Mouse (Mus musculus): ENCODE data around the gene Hsf3. TPM values are rescaled to one million over a fixed set of nuclear protein-coding genes. Genes with fewer than 3 reads are reported as not detected.
A peak's percentile ranks its signal among the peaks of the same experiment; 100 is the strongest.
"Not testable (repeated sequence)": the region's sequence is repeated elsewhere in the genome, so short reads cannot be mapped to it uniquely, and the experiment has no call there.

The Hsf3 gene
- polyA plus RNA-seq (2016; fragmentation: Nextera tagmentation; extraction: Ambion mirVana), result 0.09 TPM in 1 of 2 replicates, not detected in the other

- WGBS, result 19% methylated on average over 9 of the region's 9 CpGs
- H3K4me3 ChIP-seq, result peak within 1 kb of the TSS; percentile 45
- no peaks in the 10 kb centered on the region for H3K9me3 ChIP-seq
Observed at GRCm38 (mm10) chrX:96456201-96456963, at the start of gene Hsf3. Hsf3 (minus strand) TSS chrX:96456294.

GRCm38 (mm10) chrX:96501580-96501979 is 45.5 kb upstream of the Hsf3 start:
- Histone ChIP-seq H3K9me3 (no peaks in the 10 kb centered on the region), H3K4me1 (replicated peaks) (no peaks in the 10 kb centered on the region), H3K27ac (no peak overlapping the region), H3K36me3 (no peaks in the 10 kb centered on the region), H3K4me3 (no peak overlapping the region), H3K27me3 (ENCODE audit: insufficient read depth, poor library complexity, severe bottlenecking) (no peaks in the 10 kb centered on the region)
- WGBS, result 47% methylated on average over 1 of the region's 1 CpGs
- no peak for DNase-seq (ENCODE audit: low spot score)

More at GRCm38 (mm10) chrX:96456201-96456963, at the start of gene Hsf3:
- Histone ChIP-seq H3K27ac (peak within 1 kb of the TSS; percentile 66), H3K27me3 (ENCODE audit: insufficient read depth, poor library complexity, severe bottlenecking) (no peaks in the 10 kb centered on the region), H3K4me1 (replicated peaks) (no peaks in the 10 kb centered on the region), H3K36me3 (no peaks in the 10 kb centered on the region)
- DNase-seq (ENCODE audit: low spot score), result peak; percentile 47

GRCm38 (mm10) chrX:96455149-96455548 is 945 bp downstream of the Hsf3 start, which contains the start of gene Heph:
Heph (plus strand) TSS chrX:96455359.
- H3K27me3 ChIP-seq (ENCODE audit: insufficient read depth, poor library complexity, severe bottlenecking), result no peaks in the 10 kb centered on the region
- H3K27ac ChIP-seq, result no peak within 1 kb of the TSS
- peak within 1 kb of the TSS; percentile 45 for H3K4me3 ChIP-seq
- DNase-seq (ENCODE audit: low spot score), result no peak
- H3K36me3 ChIP-seq, result no peaks in the 10 kb centered on the region
- 55% methylated on average over 2 of the region's 2 CpGs for WGBS
- H3K4me1 ChIP-seq (replicated peaks), result no peaks in the 10 kb centered on the region
- no peaks in the 10 kb centered on the region for H3K9me3 ChIP-seq

GRCm38 (mm10) chrX:96419383-96419782 is 36.7 kb downstream of the Hsf3 start:
- H3K4me3 ChIP-seq, result no peak overlapping the region
- H3K4me1 ChIP-seq (replicated peaks), result no peaks in the 10 kb centered on the region
- no peak overlapping the region for H3K27ac ChIP-seq
- H3K36me3 ChIP-seq, result no peaks in the 10 kb centered on the region
- no peak for DNase-seq (ENCODE audit: low spot score)
- no peaks in the 10 kb centered on the region for H3K27me3 ChIP-seq (ENCODE audit: insufficient read depth, poor library complexity, severe bottlenecking)
- no peaks in the 10 kb centered on the region for H3K9me3 ChIP-seq

DNA sequence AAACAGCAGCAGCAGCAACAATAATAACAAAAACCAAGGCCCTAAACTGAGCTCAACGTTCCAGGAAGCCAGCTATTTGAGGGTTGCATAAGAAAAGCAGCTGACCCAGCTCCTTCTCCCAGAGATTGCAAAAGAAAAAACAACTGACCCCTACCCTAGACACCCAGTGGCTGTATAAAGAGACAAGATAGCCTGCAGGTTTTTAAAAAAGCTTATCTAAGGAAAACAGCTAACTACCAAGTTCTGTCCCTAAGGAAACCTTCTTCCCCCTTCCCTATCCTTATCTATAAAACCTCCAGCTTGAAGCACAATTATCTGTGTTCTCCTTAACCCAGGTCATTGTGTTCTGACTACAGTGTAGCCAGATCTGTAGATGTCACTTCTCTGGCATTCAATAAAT is 38.4 kb downstream of the Hsf3 start:
- no peak for DNase-seq (ENCODE audit: low spot score)
- no peak overlapping the region for H3K4me3 ChIP-seq
- H3K9me3 ChIP-seq, result no peaks in the 10 kb centered on the region
- H3K27ac ChIP-seq, result no peak overlapping the region
- WGBS, result 37% methylated on average over 1 of the region's 1 CpGs
- no peaks in the 10 kb centered on the region for H3K36me3 ChIP-seq
- no peaks in the 10 kb centered on the region for H3K4me1 ChIP-seq (replicated peaks)
- no peaks in the 10 kb centered on the region for H3K27me3 ChIP-seq (ENCODE audit: insufficient read depth, poor library complexity, severe bottlenecking)

DNA sequence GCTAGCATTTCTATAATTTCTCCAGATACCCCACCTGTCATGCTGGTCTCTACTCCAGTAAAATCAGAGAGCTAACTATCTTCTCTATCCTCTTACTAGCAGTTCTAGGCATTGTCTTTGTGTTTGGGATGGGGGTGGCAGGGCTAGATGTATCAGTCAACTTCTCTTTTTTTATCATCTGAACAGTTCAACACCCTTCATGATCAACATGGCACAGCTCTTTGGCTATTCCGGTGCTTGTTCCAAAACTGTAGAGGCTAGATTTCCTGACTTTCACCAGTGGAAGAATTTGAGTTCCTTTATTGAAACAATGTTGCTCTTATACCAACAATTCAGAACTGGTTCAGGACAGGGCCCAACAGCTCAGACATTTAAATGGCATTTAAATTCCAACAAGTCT is 39.1 kb downstream of the Hsf3 start:
- Histone ChIP-seq H3K4me1 (replicated peaks) (no peaks in the 10 kb centered on the region), H3K9me3 (no peaks in the 10 kb centered on the region), H3K36me3 (no peaks in the 10 kb centered on the region), H3K4me3 (no peak overlapping the region), H3K27me3 (ENCODE audit: insufficient read depth, poor library complexity, severe bottlenecking) (no peaks in the 10 kb centered on the region), H3K27ac (no peak overlapping the region)
- no peak for DNase-seq (ENCODE audit: low spot score)
- 93% methylated on average over 1 of the region's 1 CpGs for WGBS

GRCm38 (mm10) chrX:96415351-96415750 is 40.7 kb downstream of the Hsf3 start:
- not testable (repeated sequence) for H3K4me1 ChIP-seq (replicated peaks); H3K27ac ChIP-seq; H3K9me3 ChIP-seq; DNase-seq (ENCODE audit: low spot score); H3K27me3 ChIP-seq (ENCODE audit: insufficient read depth, poor library complexity, severe bottlenecking); H3K36me3 ChIP-seq; H3K4me3 ChIP-seq
- WGBS, result 83% methylated on average over 4 of the region's 4 CpGs

- H3K27me3 ChIP-seq (ENCODE audit: insufficient read depth, poor library complexity, severe bottlenecking), result no peaks in the 10 kb centered on the region
- H3K27ac ChIP-seq, result no peak overlapping the region
- H3K36me3 ChIP-seq, result no peaks in the 10 kb centered on the region
- H3K4me1 ChIP-seq (replicated peaks), result no peaks in the 10 kb centered on the region
- H3K4me3 ChIP-seq, result no peak overlapping the region
- 85% methylated on average over 2 of the region's 2 CpGs for WGBS
- no peak for DNase-seq (ENCODE audit: low spot score)
- H3K9me3 ChIP-seq, result no peaks in the 10 kb centered on the region
Observed at GRCm38 (mm10) chrX:96339108-96339507, 117.0 kb downstream of the Hsf3 start.

- Histone ChIP-seq H3K36me3 (no peaks in the 10 kb centered on the region), H3K4me1 (replicated peaks) (no peaks in the 10 kb centered on the region), H3K27me3 (ENCODE audit: insufficient read depth, poor library complexity, severe bottlenecking) (no peaks in the 10 kb centered on the region), H3K9me3 (no peaks in the 10 kb centered on the region), H3K27ac (no peak overlapping the region), H3K4me3 (no peak overlapping the region)
- no peak for DNase-seq (ENCODE audit: low spot score)
- 56% methylated on average over 4 of the region's 4 CpGs for WGBS
Observed at GRCm38 (mm10) chrX:96329764-96330163, 126.3 kb downstream of the Hsf3 start.

DNA sequence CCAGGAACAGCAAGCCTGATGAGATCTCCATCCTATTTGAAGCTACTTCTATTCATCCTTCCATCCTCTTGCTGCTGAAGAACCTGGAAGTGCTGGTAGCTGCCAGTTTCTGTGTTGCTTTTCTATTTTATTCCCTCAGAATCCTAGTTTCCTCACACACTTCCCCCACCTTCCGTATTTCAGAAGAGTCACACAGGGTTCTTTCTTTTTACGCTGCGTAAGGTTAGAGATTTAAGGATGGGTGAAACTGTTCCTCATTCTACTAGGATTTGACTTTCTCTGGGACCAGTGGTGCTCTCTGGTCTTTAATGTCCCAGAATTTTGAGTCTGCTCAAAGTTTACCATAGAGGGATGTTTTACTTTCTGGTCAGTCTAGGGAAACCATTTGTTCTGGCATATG is 162.8 kb downstream of the Hsf3 start, which contains the start of gene Vsig4:
Gene Vsig4, minus strand, starts transcription at position 101 of the 400 bp plus-strand sequence.
- Histone ChIP-seq H3K36me3 (no peaks in the 10 kb centered on the region), H3K9me3 (no peaks in the 10 kb centered on the region), H3K27me3 (ENCODE audit: insufficient read depth, poor library complexity, severe bottlenecking) (no peaks in the 10 kb centered on the region), H3K4me1 (replicated peaks) (no peaks in the 10 kb centered on the region), H3K27ac (no peak within 1 kb of the TSS), H3K4me3 (no peak within 1 kb of the TSS)
- DNase-seq (ENCODE audit: low spot score), result no peak
- WGBS, result 96% methylated on average over 3 of the region's 3 CpGs

DNA sequence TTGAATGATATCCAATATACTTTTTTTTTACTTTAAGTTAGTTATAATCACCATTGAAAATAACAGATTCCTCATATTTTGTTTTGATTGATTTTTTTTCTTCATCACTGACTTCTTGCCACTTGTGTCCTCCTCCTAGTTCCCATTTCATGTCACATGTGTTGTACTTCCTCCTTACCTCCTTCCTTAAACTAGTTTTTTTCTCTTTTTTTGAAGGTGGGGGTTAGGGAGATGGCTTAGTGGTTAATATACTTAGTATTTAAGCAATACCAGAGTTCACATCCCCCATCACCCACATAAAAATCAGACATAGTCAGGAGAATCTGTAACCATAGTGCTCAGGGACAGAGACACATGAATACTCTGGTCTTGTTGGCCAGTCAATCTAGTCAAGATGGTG is 199.6 kb downstream of the Hsf3 start:
- Histone ChIP-seq H3K36me3 (no peaks in the 10 kb centered on the region), H3K27ac (no peak overlapping the region), H3K27me3 (ENCODE audit: insufficient read depth, poor library complexity, severe bottlenecking) (no peaks in the 10 kb centered on the region), H3K4me1 (replicated peaks) (no peaks in the 10 kb centered on the region), H3K9me3 (no peaks in the 10 kb centered on the region), H3K4me3 (no peak overlapping the region)
- DNase-seq (ENCODE audit: low spot score), result no peak
